Mouse (Mus musculus) midbrain, embryonic 15.5 days (tissue): ENCODE results near the gene Ube2z. TPM values are rescaled to one million over a fixed set of nuclear protein-coding genes. Genes with fewer than 3 reads are reported as not detected.

Source experiments
- ATAC-seq: fragments of 200-750 bp; cut with Nextera tagmentation; replicated peaks from 2 replicates; pipeline ENCODE4 v1.8.0; 2017; ENCODE audit warnings: moderate TSS enrichment
- H3K27ac ChIP-seq: fragments of 300-500 bp; sonication (generic); 2 replicates; pipeline ENCODE4 v1.5.1; 2015; ENCODE audit warnings: mild to moderate bottlenecking, inconsistent platforms
- H3K27me3 ChIP-seq: fragments of 300-500 bp; sonication (generic); replicated peaks from 2 replicates; pipeline ENCODE4 v1.6.1; 2015; ENCODE audit warnings: inconsistent platforms
- H3K36me3 ChIP-seq: fragments of 300-500 bp; sonication (generic); replicated peaks from 2 replicates; pipeline ENCODE4 v1.6.1; 2015; ENCODE audit warnings: inconsistent platforms
- H3K4me1 ChIP-seq: fragments of 300-500 bp; sonication (generic); 2 replicates; pipeline ENCODE4 v1.6.1; 2015; ENCODE audit warnings: inconsistent platforms
- H3K4me2 ChIP-seq: fragments of 300-500 bp; sonication (generic); 2 replicates; pipeline ENCODE4 v1.6.1; 2015; ENCODE audit warnings: inconsistent platforms, mild to moderate bottlenecking, moderate library complexity
- H3K4me3 ChIP-seq: fragments of 300-500 bp; sonication (generic); 2 replicates; pipeline ENCODE4 v1.5.1; 2015; ENCODE audit warnings: mild to moderate bottlenecking, inconsistent platforms
- H3K9ac ChIP-seq: fragments of 300-500 bp; sonication (generic); 2 replicates; pipeline ENCODE4 v1.6.1; 2015; ENCODE audit warnings: mild to moderate bottlenecking, inconsistent platforms
- H3K9me3 ChIP-seq: fragments of 300-500 bp; sonication (generic); 2 replicates; pipeline ENCODE4 v1.6.1; 2016; ENCODE audit warnings: inconsistent platforms
- WGBS: fragments of 180-500 bp; shearing (Covaris S2); methylation state at CpG from one replicate; pipeline ENCODE4 v1.1.7; 2015; ENCODE audit warnings: mixed read lengths; 5-methylcytosine and 5-hydroxymethylcytosine counted together
- polyA plus RNA-seq: library from polyadenylated mRNA; unstranded; fragments of >200 nt; fragmentation: Nextera tagmentation; extraction: Ambion mirVana; gene quantifications from 2 replicates; pipeline ENCODE4 v1.2.1, GENCODE M21; 2015

Ube2z gene
- polyA plus RNA-seq, 1 experiment from 2014 or later = 41.4 TPM

GRCm38 (mm10) chr11:96028130-96028529 is 37.1 kb downstream of the Ube2z start:
- ATAC-seq = no peak
- no peaks in the 10 kb centered on the region for H3K36me3 ChIP-seq
- no peak overlapping the region for H3K4me2 ChIP-seq
- no peaks in the 10 kb centered on the region for H3K9me3 ChIP-seq
- H3K9ac ChIP-seq = no peak overlapping the region
- no peak overlapping the region for H3K27ac ChIP-seq
- H3K4me1 ChIP-seq = no peaks in the 10 kb centered on the region
- H3K27me3 ChIP-seq = peaks cover 6% of the 10 kb centered on the region; the same call in 1 of the 2 replicates
- no peak overlapping the region for H3K4me3 ChIP-seq
- WGBS = 65% methylated on average over 5 of the region's 5 CpGs

- H3K9me3 ChIP-seq = no peaks in the 10 kb centered on the region
- H3K4me1 ChIP-seq = no peaks in the 10 kb centered on the region
- no peak overlapping the region for H3K27ac ChIP-seq
- no peaks in the 10 kb centered on the region for H3K36me3 ChIP-seq
- no peak overlapping the region for H3K4me3 ChIP-seq
- no peak overlapping the region for H3K4me2 ChIP-seq
- no peaks in the 10 kb centered on the region for H3K27me3 ChIP-seq
- no peak overlapping the region for H3K9ac ChIP-seq
- WGBS = 68% methylated on average over 4 of the region's 4 CpGs
- ATAC-seq = no peak
These were observed 44.6 kb downstream of the Ube2z start for GRCm38 (mm10) chr11:96020622-96021021.

GRCm38 (mm10) chr11:96017941-96018351 is 47.2 kb downstream of the Ube2z start:
- no peak for ATAC-seq
- H3K9me3 ChIP-seq = no peaks in the 10 kb centered on the region
- 19% methylated on average over 9 of the region's 9 CpGs for WGBS
- H3K36me3 ChIP-seq = no peaks in the 10 kb centered on the region
- H3K27ac ChIP-seq = no peak overlapping the region
- H3K4me2 ChIP-seq = no peak overlapping the region
- H3K9ac ChIP-seq = no peak overlapping the region
- H3K27me3 ChIP-seq = no peaks in the 10 kb centered on the region
- no peaks in the 10 kb centered on the region for H3K4me1 ChIP-seq
- H3K4me3 ChIP-seq = no peak overlapping the region

- no peak overlapping the region for H3K9ac ChIP-seq
- no peaks in the 10 kb centered on the region for H3K9me3 ChIP-seq
- H3K4me3 ChIP-seq = no peak overlapping the region
- no peak overlapping the region for H3K27ac ChIP-seq
- 50% methylated on average over 5 of the region's 5 CpGs for WGBS
- no peak for ATAC-seq
- no peak overlapping the region for H3K4me2 ChIP-seq
- no peaks in the 10 kb centered on the region for H3K36me3 ChIP-seq
- H3K4me1 ChIP-seq = no peaks in the 10 kb centered on the region
- H3K27me3 ChIP-seq = no peaks in the 10 kb centered on the region
These were observed 49.8 kb downstream of the Ube2z start for GRCm38 (mm10) chr11:96015421-96015820.

GRCm38 (mm10) chr11:96011982-96012381 is 53.2 kb downstream of the Ube2z start:
- Histone ChIP-seq H3K9ac (no peak overlapping the region), H3K9me3 (no peaks in the 10 kb centered on the region), H3K36me3 (no peaks in the 10 kb centered on the region), H3K4me2 (no peak overlapping the region), H3K4me1 (0 out of 2 replicates have a peak, but pooled peaks cover 12% of the 10 kb centered on the region), H3K4me3 (no peak overlapping the region), H3K27ac (no peak overlapping the region), H3K27me3 (no peaks in the 10 kb centered on the region)
- no peak for ATAC-seq
- 4% methylated on average over 2 of the region's 8 CpGs for WGBS

GRCm38 (mm10) chr11:96008827-96009226 is 56.4 kb downstream of the Ube2z start:
- whole genome bisulfite sequencing = 0% methylated on average over 1 of the region's 1 CpGs

GRCm38 (mm10) chr11:96007516-96008235 is 57.5 kb downstream of the Ube2z start:
- Histone ChIP-seq H3K36me3 (no peaks in the 10 kb centered on the region), H3K4me1 (peaks cover 26% of the 10 kb centered on the region), H3K9ac (peak overlapping the region; percentile 68), H3K4me3 (peak overlapping the region; percentile 54), H3K27ac (peak overlapping the region; percentile 88), H3K9me3 (no peaks in the 10 kb centered on the region), H3K27me3 (no peaks in the 10 kb centered on the region), H3K4me2 (peak overlapping the region; percentile 80)
- ATAC-seq = no peak; the same call in 1 of the 2 replicates
- under 1% methylated on average over 33 of the region's 33 CpGs for WGBS

More at GRCm38 (mm10) chr11:96008827-96009226, 56.4 kb downstream of the Ube2z start:
- no peaks in the 10 kb centered on the region for H3K27me3 ChIP-seq
- H3K4me2 ChIP-seq = no peak overlapping the region
- H3K4me3 ChIP-seq = no peak overlapping the region
- no peak for ATAC-seq
- H3K9me3 ChIP-seq = no peaks in the 10 kb centered on the region
- no peak overlapping the region for H3K27ac ChIP-seq
- H3K36me3 ChIP-seq = no peaks in the 10 kb centered on the region
- peaks cover 18% of the 10 kb centered on the region for H3K4me1 ChIP-seq
- H3K9ac ChIP-seq = no peak overlapping the region

- under 1% methylated on average over 56 of the region's 67 CpGs for WGBS
These were observed 58.2 kb downstream of the Ube2z start for GRCm38 (mm10) chr11:96006852-96007515.

GRCm38 (mm10) chr11:96006367-96006851 is 58.8 kb downstream of the Ube2z start:
- Histone ChIP-seq H3K4me2 (peak overlapping the region; percentile 80), H3K36me3 (no peaks in the 10 kb centered on the region), H3K4me1 (peaks cover 38% of the 10 kb centered on the region), H3K4me3 (peak overlapping the region; percentile 54), H3K27ac (peak overlapping the region; percentile 88), H3K9ac (peak overlapping the region; percentile 68), H3K27me3 (no peaks in the 10 kb centered on the region), H3K9me3 (no peaks in the 10 kb centered on the region)
- WGBS = under 1% methylated on average over 33 of the region's 33 CpGs
- peak; percentile 43; the same call in 1 of the 2 replicates for ATAC-seq

More at GRCm38 (mm10) chr11:96006852-96007515, 58.2 kb downstream of the Ube2z start:
- Histone ChIP-seq H3K36me3 (no peaks in the 10 kb centered on the region), H3K4me1 (peaks cover 32% of the 10 kb centered on the region), H3K4me2 (peak overlapping the region; percentile 80), H3K9me3 (no peaks in the 10 kb centered on the region), H3K27ac (peak overlapping the region; percentile 88), H3K9ac (peak overlapping the region; percentile 68), H3K4me3 (peak overlapping the region; percentile 54), H3K27me3 (no peaks in the 10 kb centered on the region)
- peak; percentile 78 for ATAC-seq

- Histone ChIP-seq H3K27ac (peak within 1 kb of the TSS; percentile 88), H3K36me3 (no peaks in the 10 kb centered on the region), H3K9me3 (no peaks in the 10 kb centered on the region), H3K4me2 (peak within 1 kb of the TSS; percentile 80), H3K4me1 (peaks cover 38% of the 10 kb centered on the region), H3K27me3 (no peaks in the 10 kb centered on the region), H3K4me3 (peak within 1 kb of the TSS; percentile 54), H3K9ac (peak within 1 kb of the TSS; percentile 68)
- ATAC-seq = peak; percentile 53
- WGBS = under 1% methylated on average over 68 of the region's 74 CpGs
These were observed 59.6 kb downstream of the Ube2z start, which contains the start of gene Igf2bp1 for GRCm38 (mm10) chr11:96005403-96006271. Gene Igf2bp1, minus strand, starts transcription at chr11:96005940.

- no peaks in the 10 kb centered on the region for H3K9me3 ChIP-seq
- peak overlapping the region; percentile 88 for H3K27ac ChIP-seq
- WGBS = under 1% methylated on average over 39 of the region's 57 CpGs
- H3K4me3 ChIP-seq = peak overlapping the region; percentile 54
- peak overlapping the region; percentile 68 for H3K9ac ChIP-seq
- H3K4me1 ChIP-seq = peaks cover 38% of the 10 kb centered on the region
- peak; percentile 15; the same call in 1 of the 2 replicates for ATAC-seq
- peak overlapping the region; percentile 80 for H3K4me2 ChIP-seq
- H3K27me3 ChIP-seq = no peaks in the 10 kb centered on the region
- H3K36me3 ChIP-seq = no peaks in the 10 kb centered on the region
These were observed 60.3 kb downstream of the Ube2z start for GRCm38 (mm10) chr11:96004793-96005402.
